Mouse (Mus musculus) lung, postnatal 0 days (tissue): ENCODE measurements around the gene Dok5.

Source experiments
- CTCF ChIP-seq: IDR thresholded peaks from 2 replicates; pipeline ENCODE4 v1.5.1; 2016; ENCODE audit warnings: antibody characterized with exemption, mild to moderate bottlenecking
- EP300 ChIP-seq: IDR thresholded peaks from 2 replicates; pipeline ENCODE4 v1.6.1; 2016; ENCODE audit warnings: antibody characterized with exemption, mild to moderate bottlenecking, control low read depth

- TF ChIP-seq CTCF = no peak
- no peak for TF ChIP-seq EP300
Observed at GRCm38 (mm10) chr2:170807555-170808258, 76.1 kb downstream of the Dok5 start.
